Mouse (Mus musculus) embryonic fibroblast, embryonic 13.5 days (primary cell): Measurements from ENCODE around the gene Gls. TPM values are rescaled to one million over a fixed set of nuclear protein-coding genes. Genes with fewer than 3 reads are reported as not detected.

Source experiments
- H3K27ac ChIP-seq: 2 replicates; pipeline ENCODE4 v1.5.1; 2012; ENCODE audit warnings: low read length, control low read depth, inconsistent platforms; ENCODE audit not compliant: insufficient read depth
- H3K4me1 ChIP-seq: 2 replicates; pipeline ENCODE4 v1.6.1; 2011; ENCODE audit warnings: low read length; ENCODE audit not compliant: control insufficient read depth, insufficient read depth
- H3K4me3 ChIP-seq: 2 replicates; pipeline ENCODE4 v1.5.1; 2011; ENCODE audit warnings: mild to moderate bottlenecking, control low read depth, low read length; ENCODE audit not compliant: insufficient read depth
- CTCF ChIP-seq: IDR thresholded peaks from 2 replicates; pipeline ENCODE4 v1.5.1; 2011; ENCODE audit warnings: mild to moderate bottlenecking, control low read depth, low read length, moderate library complexity, borderline replicate concordance; ENCODE audit not compliant: insufficient read depth
- POLR2A ChIP-seq: IDR thresholded peaks from 2 replicates; pipeline ENCODE4 v1.6.1; 2011; ENCODE audit warnings: low read depth, mild to moderate bottlenecking, control low read depth, low read length, moderate library complexity
- polyA plus RNA-seq: library from polyadenylated mRNA; stranded (reverse); fragments of >200 nt; gene quantifications from 2 replicates; pipeline ENCODE4 v1.2.4, GENCODE M21; 2011; ENCODE audit warnings: low read depth; ENCODE audit not compliant: missing spikeins, insufficient read length

Gene Gls
- polyA plus RNA-seq, 1 experiment, result 232 TPM

DNA sequence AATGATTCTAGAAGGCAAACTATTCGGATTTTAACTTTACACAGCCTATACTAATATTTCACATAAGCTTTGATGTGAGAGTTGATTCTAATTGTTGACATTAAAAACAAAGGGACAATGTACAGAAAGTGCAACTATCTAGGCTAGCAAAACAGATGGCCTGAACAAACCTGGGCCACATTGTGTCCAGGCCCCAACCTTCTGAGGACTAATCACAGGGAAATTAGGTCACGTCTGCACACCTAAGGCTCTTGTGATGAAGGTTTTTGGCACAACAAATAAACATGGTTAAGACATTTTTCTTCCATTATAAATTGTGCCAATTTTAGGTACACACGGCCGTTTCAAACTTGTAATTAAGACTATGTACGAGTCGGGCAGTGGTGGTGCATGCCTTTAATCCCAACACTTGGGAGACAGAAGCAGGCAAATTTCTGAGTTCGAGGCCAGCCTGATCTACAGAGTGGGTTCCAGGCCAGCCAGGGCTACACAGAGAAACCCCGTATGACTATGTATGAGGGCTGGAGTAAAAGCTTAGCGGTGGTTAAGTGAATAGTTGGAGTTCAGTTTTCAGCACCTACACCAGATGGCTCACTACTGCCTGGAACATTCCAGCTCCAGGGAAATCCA is 53.0 kb downstream of the Gls start:
- Histone ChIP-seq H3K4me3 (no peak overlapping the region), H3K27ac (no peak overlapping the region), H3K4me1 (peaks cover 5% of the 10 kb centered on the region)
- no peak for TF ChIP-seq POLR2A
- no peak for TF ChIP-seq CTCF

GRCm38 (mm10) chr1:52176999-52177398 is 56.0 kb downstream of the Gls start:
- Histone ChIP-seq H3K4me3 (no peak overlapping the region), H3K4me1 (peaks cover 5% of the 10 kb centered on the region), H3K27ac (no peak overlapping the region)
- TF ChIP-seq POLR2A, result no peak
- no peak for TF ChIP-seq CTCF

- H3K4me3 ChIP-seq, result no peak overlapping the region
- no peak for TF ChIP-seq CTCF
- peaks cover 5% of the 10 kb centered on the region for H3K4me1 ChIP-seq
- H3K27ac ChIP-seq, result no peak overlapping the region
Observed at GRCm38 (mm10) chr1:52175983-52176382, 57.0 kb downstream of the Gls start.

GRCm38 (mm10) chr1:52175321-52175720 is 57.7 kb downstream of the Gls start:
- TF ChIP-seq CTCF, result no peak
- no peak for TF ChIP-seq POLR2A
- H3K27ac ChIP-seq, result no peak overlapping the region
- peaks cover 5% of the 10 kb centered on the region for H3K4me1 ChIP-seq
- H3K4me3 ChIP-seq, result no peak overlapping the region

DNA sequence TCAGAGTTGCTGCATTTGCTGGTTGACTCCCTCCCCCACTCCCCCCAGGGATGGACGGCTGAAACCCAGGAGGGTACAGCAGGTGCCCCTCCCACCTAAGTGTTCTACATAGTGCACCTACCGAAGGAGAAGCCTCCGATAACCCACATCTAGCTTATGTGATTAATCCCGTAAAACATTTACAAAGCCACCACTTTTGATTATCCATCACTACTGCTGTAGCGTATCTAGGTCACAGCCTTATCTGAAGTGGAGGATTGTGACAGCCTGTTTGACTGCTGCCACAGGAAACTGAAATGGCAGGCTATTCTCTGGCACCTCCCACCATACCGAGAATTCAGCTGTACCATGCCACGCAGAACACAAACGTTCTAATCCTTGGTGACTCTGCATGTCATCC is 61.8 kb downstream of the Gls start:
- H3K4me3 ChIP-seq, result no peak overlapping the region
- no peak overlapping the region for H3K27ac ChIP-seq
- H3K4me1 ChIP-seq, result no peaks in the 10 kb centered on the region
- TF ChIP-seq POLR2A, result no peak
- TF ChIP-seq CTCF, result no peak

DNA sequence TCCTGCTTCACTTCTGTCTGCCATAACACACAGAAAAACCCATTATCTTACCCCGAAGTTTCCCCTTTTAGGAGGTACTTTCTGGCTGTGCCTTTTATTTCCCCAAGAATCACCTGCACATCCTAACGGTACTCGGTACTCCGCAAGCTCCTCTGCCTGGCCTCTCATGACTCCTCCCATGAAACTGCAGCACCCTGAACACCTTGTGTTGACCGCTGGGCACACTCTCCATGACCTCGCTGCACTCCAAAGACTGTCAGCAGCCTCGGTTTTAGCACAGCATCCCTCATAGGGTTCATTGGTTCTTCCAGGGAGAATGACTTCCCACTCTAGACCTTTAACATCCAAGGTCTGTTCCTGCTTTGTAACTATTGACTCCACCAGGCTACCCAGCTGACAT is 62.3 kb downstream of the Gls start:
- H3K27ac ChIP-seq, result no peak overlapping the region
- no peak overlapping the region for H3K4me3 ChIP-seq
- no peak for TF ChIP-seq POLR2A
- no peak for TF ChIP-seq CTCF
- H3K4me1 ChIP-seq, result no peaks in the 10 kb centered on the region

DNA sequence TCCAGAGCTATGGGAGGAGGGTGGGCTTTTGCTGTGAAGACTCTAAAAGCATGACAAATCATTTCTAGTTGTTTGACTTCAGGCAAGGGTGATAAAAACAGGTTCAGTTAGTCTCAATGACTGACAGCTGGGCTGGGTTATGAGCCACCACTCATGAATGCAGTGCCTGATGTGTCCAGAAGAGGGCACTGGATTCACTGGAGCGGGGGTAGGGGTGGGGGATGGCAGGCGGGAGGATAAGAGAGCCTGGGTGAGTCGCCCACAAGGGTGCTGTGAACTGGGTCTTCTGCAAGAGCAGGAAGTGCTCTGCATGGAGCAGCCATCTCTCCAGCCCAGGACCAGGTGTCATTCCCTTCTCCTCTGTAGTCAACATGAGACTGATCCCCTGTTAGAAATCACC is 63.0 kb downstream of the Gls start:
- Histone ChIP-seq H3K27ac (no peak overlapping the region), H3K4me1 (no peaks in the 10 kb centered on the region), H3K4me3 (no peak overlapping the region)
- TF ChIP-seq CTCF, result peak; percentile 30; the same call in 1 of the 2 replicates
- no peak for TF ChIP-seq POLR2A

GRCm38 (mm10) chr1:52166652-52167220 is 66.3 kb downstream of the Gls start:
- TF ChIP-seq POLR2A, result no peak
- TF ChIP-seq CTCF, result no peak

GRCm38 (mm10) chr1:52163707-52164457 is 69.2 kb downstream of the Gls start:
- TF ChIP-seq CTCF, result no peak
- no peak for TF ChIP-seq POLR2A
- Histone ChIP-seq H3K4me3 (no peak overlapping the region), H3K4me1 (0 out of 2 replicates have a peak, but pooled peaks cover 1% of the 10 kb centered on the region), H3K27ac (no peak overlapping the region)

More at GRCm38 (mm10) chr1:52166652-52167220, 66.3 kb downstream of the Gls start:
- no peaks in the 10 kb centered on the region for H3K4me1 ChIP-seq
- no peak overlapping the region for H3K4me3 ChIP-seq
- H3K27ac ChIP-seq, result no peak overlapping the region

GRCm38 (mm10) chr1:52161151-52161550 is 71.9 kb downstream of the Gls start:
- H3K27ac ChIP-seq, result no peak overlapping the region
- no peak overlapping the region for H3K4me3 ChIP-seq
- peaks cover 6% of the 10 kb centered on the region; the same call in 1 of the 2 replicates for H3K4me1 ChIP-seq
- TF ChIP-seq CTCF (no peak), POLR2A (no peak)
